Mouse (Mus musculus) frontal cortex, postnatal 14 days (tissue): ENCODE measurements at regions not wholly inside any gene's neighbourhood (a gene's known extent, or its start where the extent isn't known, plus 50 kb on each side); places are given as distances from the start of the nearest gene placed in this dataset.
"Not testable (repeated sequence)": the region's sequence is repeated elsewhere in the genome, so short reads cannot be mapped to it uniquely, and the experiment has no call there.

ENCODE experiments used
- DNase-seq, 2 experiments: peaks; one replicate each; pipeline ENCODE4 v3.0.0; 2022; ENCODE audit warnings: low spot score in 2 of 2

DNA sequence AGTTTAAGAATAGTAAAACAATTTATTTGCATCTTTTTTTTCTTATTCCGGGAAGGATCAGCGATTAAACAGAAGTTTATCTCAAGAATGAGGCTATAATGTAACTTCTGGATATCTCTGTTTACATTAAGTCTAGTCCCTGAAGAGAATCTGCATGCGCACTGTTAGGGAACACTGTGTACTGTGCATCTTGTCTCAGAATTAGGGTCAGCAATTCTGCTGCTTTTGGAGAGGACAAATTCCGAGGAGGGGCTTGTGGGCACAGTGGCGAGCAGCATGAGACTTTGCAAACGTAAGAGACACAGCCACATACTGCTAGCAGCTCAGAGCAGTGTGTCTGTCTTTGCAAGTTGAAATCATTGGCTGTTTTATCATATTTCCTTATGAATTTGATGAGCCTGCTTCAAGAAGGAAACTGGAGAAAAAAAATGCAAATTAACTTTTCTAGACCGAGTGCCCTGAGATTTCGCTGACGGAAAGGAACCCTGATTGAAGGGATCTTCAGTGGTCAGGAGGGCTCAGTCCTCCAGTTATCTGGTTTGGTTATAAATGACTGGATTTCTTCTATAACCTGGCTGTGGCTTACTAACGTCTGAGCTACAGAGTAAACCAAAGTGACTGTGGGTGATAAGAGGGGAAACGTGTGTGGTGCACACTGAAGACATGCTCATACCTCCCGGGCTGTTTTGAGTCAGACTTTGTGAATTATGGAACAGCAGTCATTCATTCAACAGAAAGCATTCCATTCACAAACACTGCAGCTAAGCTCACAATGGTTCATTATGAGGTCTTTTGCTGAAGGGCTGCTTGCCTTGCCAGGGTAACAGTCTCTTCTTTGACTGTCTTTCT lies 305.1 kb downstream of the Ets1 start:
- no peak for DNase-seq

DNA sequence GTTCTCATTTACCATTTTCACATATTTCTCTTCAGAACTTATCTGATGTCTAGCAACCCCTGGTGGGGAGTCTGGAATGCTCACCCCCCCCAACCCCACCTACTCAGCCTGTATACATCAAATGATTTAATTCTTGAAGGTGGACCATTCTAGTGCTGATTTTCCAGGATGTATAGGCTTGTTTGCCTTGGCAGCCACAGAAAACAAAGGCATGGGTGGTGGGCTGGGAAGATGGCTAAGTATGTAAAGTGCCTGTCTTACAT lies 305.7 kb downstream of the Ets1 start:
- no peak for DNase-seq

DNA sequence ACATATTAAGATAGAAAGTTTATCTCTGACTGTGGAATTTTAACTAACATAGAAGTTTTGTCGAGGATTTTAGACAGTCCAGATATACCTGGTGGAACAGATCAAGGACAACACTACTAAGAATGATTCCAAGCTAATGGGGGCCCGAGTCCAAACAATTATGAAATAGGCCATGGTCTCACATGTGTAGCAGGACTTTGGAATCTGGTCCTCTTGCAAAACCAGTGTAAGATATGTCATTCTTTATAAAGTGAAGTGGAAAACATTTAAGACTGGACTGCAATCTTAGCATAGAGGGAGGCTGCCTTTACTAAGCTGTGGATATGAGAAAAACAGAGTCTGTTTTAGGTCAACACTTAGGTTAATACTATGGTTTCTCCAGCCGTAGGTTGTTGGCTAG lies 311.2 kb downstream of the Ets1 start:
- no peak for DNase-seq

DNA sequence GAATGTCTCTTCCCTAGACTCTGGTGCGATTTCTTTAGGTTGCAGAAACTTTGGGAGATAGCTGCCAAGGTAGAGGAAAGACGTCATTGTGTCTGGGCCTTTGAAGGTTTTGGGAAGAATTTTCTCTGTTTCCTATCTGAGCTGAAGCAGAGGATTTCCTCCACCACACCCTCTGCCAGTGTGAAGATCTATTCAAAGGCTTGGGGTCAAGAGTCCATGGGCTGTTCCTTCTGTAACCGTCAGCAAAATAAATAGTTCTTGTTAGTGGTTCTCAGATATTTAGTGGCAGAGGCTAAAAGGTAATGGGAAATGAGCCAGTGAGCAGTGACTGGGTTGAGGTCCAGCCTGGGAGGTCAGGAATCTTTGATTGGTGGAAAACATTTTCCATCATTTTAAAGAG lies 313.0 kb downstream of the Ets1 start:
- DNase-seq: no peak

DNA sequence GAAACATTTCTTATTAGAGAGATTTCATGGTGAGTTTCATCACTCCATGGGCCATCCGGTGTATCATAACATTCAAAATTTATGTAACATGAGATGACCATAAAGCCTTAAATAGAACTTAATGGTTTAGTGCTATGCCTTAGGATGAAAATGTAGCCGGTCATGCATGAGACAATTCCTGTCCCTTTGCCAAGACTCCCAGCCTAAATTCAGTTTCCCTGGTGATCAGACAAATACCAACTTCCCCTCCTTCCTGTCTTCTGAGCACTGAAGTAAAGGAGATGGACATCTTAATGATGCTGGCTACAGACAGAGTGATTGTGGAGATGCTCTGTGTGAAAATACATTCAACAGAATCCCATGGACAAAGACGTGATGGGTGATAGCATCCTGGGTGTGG lies 322.7 kb downstream of the Ets1 start:
- DNase-seq: no peak

DNA sequence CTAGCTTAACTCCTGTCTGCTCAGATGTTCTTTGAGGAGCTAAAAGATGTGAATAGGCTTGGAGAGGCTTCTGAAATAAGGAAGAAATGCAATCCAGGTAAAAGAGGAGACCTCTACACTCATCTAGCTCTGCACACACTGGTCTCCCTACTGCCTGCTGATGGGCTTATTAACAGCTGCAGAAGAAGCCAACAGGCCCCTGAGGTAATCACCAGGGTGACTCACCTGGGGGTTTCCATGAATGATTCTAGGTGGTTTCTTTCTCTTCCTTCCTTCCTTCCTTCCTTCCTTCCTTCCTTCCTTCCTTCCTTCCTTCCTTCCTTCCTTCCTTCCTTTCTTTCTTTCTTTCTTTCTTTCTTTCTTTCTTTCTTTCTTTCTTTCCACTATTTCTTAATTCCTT lies 323.4 kb downstream of the Ets1 start:
- not testable (repeated sequence) for DNase-seq

DNA sequence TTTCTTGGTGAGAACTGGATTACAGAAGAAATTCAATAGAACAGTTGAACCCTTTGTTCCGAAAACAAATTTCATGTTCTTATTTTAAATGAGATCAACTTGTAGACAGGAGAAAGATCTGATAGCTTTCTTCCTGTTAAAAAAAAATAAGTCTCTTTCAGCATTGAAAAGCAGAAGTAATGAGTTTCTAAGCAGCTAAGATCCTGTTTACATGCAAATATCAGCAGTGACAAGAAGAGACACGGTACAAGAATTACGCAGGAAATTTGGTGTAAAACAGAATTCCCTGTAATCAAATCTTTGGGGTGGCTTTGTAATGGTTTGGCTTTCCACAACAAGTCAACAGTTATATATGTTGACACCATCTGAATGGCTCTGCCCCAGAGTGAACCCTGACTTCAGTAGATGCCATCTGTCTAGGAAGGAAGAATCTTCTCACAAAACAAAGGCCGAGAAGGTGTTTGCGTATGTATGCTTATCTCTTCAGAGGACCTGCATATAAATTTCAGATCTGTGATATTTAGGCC lies 326.7 kb downstream of the Ets1 start:
- DNase-seq: no peak

DNA sequence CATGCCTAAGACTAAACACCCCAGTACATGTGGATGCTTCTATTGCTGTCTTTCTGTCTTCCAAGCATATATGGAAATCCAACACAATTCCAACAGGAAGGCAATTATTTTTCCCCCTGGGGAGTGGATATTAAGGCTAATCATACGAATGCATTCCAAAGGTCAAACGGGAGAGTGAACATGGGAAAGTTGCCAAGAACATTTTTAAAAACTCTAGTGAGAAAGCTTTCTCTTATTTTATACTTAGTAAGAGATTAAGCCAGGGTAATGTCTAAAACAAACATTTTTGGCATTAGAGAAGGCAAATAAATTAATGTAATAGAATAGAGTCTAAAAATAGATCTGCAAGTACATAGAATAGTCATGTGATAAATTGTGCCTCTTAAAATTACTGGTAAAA lies 332.4 kb downstream of the Ets1 start:
- no peak for DNase-seq

DNA sequence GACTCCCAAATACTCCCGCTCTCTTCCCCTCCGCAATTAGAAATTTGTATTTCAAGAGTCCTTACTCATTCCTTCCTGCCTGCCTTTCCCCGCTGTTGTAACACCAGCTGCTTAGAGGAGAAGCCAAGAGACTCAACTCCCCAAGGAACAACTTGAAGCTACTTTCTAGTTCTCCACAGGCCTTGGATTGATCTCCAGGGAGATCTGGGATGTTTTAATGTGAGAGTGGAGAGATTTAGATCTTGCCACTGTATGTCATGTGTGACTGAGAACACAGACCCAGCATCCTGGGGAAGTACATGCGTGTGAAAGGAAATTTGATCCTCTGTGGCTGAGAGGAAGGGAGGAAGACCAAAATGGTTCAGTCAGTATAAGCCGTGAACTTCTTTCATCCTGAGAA lies 335.4 kb downstream of the Ets1 start:
- no peak for DNase-seq

DNA sequence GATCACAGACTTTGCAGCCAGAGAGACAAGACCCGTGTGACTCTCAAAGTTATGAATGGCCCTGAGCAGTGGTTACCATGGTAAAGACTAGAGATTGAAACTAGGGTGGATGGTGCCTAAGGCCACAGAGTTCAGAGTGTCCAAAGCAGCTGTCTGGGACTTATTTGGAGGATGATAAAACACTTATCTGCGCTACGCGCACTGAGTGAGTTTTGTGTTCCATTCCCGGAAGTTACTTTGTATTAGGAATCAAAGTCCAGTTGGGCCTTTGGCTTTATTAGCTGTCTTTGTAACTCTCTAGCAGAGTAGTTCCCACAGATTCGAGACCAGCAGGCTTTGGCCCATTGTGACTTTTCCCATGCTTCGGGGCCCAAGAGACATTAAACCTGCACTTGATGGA lies 335.9 kb downstream of the Ets1 start:
- no peak for DNase-seq

DNA sequence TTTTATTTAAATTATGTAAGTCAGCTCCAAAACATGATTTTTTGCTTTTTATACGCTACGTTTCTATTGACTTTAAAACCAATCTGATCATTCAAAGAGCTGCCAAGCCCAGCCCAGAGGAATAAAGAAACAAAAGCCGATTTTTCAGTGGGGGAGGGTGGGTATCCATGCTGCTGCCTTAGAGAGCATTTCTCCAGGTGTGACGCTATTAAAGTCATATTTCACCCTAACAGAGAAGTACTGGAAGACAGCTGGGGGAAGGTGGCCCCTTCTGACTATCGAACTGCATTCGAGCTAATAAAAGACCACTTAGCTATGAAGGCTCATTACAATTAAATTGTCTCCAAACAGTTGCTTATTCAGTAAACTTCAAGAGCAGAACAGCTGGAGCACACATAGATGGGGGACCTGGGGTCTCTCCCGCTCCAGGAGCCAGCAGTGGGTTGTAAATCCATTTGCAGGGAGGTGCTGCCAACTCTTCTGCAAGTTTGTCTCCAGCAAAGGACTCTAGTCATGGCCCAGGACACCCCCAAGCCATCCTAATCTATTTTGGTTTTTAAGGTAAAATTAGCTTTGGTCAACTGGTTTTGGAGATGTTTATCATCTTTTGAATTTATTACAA lies 336.5 kb downstream of the Ets1 start:
- no peak for DNase-seq

DNA sequence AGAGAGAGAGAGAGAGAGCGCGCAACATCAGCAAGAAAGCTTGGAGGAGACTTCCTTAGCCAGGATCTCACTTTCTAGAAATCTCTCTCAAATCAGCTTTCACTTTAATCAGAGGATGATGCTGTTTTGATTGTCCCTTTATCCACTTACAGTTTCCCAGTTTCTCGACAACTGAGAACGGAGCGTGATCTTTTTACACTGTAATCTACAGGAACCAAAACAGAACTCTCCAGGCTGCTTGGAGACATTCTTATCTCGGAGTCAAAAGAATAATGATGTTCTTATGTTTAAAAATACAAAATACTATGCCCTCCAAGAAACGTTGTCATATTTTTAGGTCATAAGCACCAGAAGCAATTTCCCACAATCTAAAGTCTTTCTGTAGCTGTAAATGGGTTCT lies 341.7 kb downstream of the Ets1 start:
- DNase-seq: no peak

DNA sequence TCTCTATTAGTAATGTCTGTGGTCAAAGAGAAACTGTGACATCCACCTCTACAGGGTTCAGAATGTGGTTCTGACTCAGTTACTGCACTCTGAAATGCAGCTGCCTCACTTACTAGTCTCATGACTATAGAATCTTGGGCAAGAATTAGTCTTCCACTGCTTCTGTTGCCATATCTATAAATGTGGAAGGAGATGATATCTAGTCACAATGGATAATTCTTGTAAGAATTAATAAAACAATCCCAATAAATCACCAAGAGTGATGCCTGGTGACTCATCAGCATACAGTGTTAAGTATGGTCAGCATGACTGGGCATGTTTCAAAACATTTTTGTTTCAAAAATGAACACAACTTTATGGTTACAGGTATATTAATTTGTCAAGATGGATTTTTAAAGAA lies 344.8 kb downstream of the Ets1 start:
- no peak for DNase-seq

DNA sequence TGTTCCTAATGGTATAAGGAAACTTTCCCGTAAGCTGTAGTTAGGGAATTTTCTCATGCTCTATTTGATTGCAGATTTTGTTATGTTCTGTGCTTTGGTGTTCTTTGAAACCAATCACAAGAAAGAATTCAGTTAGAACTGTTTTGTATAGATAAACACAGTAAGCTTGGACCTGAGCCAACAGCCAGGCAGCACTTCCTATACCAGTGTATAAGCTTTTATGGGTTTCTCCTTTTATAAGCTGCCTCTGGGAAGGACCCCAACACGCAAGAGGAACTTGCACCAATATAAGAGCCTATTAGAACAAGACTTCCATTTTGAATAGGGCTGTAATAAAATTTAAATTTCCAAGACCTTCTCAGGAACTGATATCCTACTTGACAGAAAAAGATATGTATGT lies 347.2 kb downstream of the Ets1 start:
- no peak for DNase-seq

DNA sequence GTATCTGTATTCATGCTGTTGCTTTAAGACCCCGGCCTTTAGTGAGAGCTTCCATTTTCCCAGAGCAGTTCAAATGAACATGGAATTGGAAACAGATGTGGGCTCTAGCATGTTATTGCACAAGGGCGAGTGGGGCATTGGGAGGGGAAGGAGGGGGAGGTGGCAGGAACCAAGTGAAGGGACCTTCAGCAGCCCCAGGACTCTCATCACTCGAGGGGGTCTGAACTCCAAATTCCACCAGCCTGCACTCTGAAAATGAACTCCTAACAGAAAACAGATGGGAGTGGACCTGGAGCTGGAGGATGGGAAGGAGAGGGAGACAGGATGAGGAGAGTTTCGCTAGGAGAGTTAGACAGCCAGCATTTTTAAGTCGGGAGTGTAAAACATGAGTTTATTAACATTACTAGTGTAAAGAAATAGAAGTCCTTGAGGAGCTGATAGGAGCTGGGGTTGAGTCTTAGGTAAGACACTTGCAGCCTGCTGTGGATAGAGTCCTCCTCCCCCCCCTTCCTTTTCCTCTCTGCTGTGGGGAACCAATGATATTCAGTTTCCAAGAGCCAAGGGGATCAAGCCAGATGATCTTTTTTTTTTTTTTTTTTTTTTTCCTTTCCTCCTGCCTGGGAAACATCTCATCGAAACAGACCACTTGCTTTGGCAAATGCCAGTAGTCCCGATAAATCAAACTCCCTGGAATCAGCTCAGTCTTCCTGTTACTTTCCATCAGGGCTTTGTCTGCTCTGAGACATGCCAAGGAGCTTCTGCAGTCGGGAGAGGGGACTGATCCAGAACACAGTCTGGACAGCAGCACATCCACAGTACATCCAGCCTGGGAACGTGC lies 351.0 kb downstream of the Ets1 start:
- DNase-seq: no peak

DNA sequence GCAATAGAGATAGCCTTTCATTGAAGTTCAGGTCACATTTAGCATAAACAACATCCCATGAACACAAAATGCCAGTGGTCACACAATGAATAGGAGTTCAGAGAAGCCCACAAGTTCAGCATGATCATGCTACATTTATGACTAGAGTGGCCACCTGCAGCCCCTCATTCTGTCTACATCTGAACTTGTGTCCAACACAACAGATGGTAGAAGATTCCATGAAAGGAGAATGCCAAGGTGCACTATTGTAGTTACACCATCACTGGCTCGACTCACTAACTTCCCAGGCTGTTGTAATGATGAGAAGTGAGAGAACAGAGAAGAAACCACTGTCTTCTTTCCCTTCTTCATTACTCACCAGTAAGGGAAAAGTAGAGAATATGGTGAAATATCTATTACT lies 353.0 kb downstream of the Ets1 start:
- DNase-seq: no peak

DNA sequence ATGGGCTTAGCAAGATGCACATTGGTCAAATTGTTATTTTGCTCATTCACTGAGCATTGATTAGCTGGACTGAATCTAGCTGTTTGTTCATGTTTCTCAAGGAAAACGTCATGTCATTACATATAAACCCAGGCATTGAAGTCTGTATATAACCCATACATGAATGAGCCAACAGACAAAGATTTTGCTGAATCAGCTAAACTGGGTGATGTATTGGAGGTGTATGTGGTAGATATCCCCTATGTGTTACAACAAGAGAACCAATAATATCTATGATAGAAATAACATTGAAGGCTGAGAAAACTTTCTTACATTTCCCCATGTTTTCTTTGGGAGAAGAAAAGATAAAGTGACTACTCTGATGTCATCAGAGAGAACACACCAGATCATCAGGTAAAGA lies 362.3 kb downstream of the Ets1 start:
- no peak for DNase-seq

DNA sequence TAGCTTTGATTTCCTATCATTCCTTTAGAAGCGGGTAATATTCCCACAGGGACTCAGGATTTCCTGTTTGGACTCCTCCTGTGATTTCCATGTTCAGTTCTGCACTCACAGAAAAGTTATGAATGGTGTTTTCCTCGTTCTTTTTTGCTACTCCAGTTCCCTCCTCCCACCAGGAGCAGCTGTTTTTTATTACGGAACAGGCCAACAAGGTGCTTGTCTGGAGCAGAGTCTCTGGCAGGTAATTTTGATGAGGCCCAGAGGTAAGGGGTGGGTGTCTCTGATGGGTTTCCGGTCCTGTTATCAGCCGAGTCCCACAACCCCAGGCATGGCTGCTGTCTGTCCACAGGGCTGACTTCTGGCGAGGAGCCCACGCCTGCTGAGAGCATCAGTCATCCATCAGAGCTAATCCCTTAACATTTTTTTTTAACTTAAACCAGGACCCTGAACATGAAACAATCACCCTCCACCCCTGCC lies 364.7 kb downstream of the Ets1 start:
- no peak for DNase-seq

DNA sequence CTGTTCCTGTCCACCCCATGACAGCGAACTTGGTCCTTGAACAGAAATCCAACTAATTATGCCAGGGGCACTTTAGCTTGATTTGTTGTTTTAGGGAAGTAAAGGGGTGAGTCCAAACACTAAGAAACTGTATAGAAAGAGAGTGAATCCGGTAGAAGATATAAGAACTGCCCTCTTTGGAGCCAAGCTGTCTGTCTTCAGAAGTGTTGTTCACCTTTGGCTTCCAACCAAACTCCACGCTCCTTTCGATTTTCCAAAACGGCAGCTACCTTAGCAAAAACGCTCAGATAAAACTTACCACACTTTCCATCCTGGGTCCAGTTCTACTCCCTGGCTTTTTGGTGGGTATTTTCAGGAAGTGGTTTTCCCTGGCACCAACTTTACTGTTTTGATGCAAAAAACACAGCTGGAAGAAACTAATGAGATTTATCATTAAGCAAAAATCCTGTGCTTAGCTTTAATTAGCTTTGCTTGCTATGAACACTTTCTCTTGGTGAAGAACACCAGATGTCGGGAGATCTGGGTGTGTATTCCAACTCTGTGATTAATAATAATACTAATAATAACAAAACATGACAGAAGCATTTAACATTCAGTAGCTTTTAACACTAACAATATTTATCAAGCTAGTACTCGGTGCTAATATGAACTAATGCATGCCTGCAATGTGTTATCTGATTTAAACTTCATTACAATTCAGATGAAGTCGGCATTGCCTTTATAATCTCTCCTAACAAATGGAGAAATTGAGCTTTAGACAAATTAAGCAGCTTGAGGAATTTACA lies 365.3 kb downstream of the Ets1 start:
- DNase-seq: no peak

DNA sequence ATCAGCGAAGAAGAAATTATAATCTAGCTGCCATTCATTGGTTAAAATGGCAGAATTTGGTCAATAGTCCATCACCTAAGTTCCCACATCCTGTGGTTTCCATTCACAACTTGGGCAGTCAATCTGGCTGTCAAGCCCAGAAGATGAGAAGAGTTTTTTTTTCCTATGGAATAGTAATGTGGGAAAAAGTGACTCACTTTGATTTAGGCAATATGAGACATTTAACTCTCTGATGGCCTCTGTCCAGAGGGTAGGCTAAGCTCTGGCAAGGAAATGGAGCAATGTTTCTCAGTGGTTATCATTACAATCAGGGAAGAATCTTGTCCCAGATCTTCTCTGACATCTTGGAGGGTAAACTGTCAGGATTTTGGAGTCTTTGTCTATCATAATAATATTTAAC lies 367.9 kb downstream of the Ets1 start:
- no peak for DNase-seq

DNA sequence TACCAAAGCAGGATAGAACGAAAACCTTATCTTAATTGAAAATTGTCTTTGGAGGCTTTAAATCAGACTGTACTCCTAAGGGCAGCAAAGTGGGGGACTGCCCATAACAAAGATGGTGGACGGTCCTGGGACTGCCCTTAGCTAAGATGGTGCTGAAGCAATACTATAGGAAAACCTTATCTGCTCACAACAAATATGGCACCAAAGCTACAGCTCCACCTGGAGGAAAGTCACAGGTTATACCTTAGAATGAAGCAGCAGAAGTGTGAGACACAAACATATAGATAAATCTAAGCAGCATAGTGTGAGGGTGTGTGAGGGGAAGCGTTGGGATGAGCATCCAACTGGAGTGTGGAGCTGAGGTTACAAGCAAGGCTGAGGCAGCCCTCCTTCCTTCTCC lies 368.5 kb downstream of the Ets1 start:
- no peak for DNase-seq
